Mouse (Mus musculus): Measurements from ENCODE around the gene Soga1.

Gene Soga1

DNA sequence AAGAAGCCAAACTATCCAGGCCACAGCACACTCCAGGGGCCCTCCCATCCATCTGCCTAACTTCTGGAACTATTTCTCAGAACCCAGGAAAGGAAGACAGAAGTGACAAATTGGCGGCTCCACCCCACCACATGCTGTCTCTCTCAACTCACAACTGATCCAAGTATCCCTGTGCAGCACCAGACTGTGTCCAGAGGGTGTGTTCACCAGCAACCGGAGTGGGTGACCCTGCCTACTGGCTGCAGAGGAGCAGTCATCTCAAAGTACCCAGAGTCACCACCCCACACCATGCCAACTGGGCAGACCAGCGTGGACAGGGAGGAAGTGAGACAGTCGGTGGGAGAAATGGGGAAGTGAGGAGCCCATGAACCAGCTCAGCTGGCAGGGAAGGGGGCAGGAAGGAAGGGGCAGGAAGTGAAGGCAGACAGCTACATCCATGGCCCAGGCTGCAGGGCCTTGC, 15.8 kb downstream of the Soga1 start:
- DNase-seq (ENCODE audit: low spot score in 2 of 2) = no peak

DNA sequence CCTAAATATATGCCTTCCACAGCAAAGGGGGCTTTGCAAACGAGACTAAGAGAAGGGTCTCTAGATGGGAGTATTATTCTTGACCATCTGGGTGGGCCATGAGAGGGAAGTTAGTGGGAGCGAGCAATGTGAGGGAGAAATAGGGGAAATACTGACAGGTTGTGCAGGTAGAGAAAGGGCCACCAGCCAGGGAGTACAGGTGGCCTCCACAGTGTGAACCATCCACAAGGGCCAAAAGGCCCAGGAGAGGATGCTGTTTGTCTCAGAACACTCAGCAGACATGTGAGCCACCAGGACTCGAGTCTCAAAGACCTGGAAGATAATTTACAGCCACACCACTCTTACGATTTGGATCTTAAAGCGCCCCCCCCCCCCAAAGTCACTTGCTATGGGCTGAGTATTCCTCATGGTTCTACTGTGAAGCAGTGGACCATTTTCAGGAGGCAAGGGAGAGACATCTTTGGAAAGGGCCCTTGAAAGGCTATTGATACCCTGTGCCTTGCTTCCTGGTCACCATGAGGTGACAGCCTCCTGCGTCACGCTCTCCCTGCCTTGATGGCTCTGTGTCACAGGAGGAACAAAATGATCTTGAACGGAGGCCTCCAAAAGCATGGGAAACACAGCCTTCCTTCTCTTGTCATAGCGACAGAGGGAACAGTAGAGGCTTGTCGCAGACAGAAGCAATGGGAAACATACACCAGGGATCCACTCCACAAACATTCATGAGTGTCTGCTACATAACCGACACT, 18.3 kb downstream of the Soga1 start:
- DNase-seq (ENCODE audit: low spot score in 2 of 2) = no peak

DNA sequence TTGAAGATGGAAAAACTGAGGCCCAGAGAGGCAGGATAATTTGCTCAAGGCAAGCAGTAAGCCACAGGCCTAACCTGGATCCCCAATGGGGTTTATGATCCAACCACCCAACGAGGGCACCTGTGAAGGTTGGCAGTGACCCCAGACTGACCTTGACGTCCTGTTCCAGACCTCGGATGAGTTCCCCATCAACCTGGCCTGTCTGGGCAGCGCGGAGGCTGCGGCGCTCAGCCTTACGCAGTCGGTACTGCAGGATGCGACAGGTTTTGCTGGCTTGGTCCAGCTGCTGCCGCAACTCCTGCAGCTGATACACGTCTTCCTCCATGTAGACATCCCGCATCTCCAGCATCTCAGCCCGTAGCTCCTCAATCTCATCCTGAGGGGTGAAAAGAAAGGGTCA, 19.0 kb downstream of the Soga1 start:
- DNase-seq (ENCODE audit: low spot score in 2 of 2) = no peak

DNA sequence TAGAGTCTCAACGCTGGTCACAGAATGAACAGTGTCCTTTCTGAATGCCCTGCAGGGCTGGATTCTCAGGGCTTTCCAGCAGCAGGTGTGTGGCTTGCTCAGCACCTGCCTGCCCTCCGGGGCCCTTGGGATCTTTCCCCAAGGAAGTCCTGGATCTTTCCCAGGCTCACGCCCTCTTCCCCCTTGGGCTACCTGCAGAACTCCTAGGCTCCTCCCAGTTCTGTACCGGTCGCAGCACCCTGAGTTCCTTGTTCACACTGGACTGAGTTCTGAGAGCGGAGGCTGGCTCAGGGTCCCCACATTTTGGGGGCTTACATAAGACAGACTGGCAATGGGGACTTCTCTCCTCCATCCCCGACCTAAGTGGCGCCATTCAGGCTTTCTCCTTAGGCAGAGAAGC, 19.9 kb downstream of the Soga1 start:
- no peak for DNase-seq (ENCODE audit: low spot score in 2 of 2)

DNA sequence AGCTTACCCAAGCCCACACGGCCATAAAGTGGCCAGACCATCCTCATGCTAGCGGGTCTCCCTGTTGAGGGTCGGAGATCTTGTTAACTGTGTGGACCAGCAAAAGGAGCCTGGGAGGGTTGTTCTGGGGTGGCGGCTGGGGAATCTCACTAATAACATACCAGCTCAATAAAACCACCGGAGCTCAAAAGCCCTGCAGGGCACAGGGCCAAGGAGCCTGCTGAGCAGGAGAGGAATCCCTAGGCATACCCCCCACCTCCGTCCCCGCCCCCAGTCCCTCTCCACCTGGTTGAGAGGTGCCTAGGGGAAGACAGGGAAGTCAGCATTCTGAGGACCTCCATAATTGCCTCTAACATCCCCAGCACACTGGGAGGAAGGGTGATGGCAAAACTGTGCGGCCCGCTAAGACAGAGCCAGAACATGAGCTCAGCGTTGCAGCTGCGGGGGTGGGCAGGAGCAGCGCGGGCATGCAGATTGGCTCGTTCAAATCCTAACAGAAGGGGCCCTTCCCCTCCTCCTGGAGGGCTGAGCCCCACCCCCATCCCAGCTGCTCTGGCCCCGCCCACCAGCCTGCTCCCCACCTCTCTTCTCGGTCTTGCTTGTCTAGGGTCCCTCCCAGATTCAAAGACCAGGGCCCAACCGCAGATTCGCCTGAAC, 20.6 kb downstream of the Soga1 start:
- DNase-seq (ENCODE audit: low spot score in 2 of 2) = peak; percentile 75 to 76

DNA sequence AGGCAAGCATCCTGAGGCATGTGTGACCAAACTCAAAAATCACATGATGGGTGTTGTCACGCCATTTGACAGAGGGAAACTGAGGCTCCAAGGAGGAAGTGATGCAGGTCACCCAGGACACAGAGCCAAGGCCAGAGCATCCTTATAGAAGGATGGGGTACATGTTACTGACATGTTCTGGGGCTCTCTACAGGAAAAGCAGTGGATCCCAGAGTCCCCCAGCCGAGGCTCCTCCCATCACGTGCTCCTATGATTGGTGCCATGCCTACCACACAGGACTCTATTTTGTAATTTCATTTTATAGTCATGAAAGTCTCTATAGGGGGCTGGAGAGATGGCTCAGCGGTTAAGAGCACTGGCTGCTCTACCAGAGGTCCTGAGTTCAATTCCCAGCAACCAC, 21.3 kb downstream of the Soga1 start:
- DNase-seq (ENCODE audit: low spot score in 2 of 2) = no peak

DNA sequence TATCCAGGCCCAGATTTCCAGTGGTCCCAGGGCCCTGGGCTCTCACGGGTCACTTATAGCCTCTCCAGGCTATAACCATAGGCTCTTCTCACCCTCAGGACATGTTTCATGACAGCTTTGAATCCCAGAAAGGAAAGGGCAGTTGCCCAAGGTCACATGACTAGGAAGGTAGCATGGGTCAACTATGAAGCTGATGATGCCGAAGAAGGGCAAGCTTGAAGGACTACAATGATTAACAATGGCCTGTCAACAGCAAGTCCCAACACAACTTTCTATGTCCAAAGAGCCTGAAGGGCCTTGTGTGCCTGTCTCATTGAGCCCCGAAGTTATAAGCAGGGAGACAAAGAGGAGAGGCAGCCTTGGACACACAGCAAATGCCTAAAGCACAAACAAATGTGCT, 21.9 kb downstream of the Soga1 start:
- no peak for DNase-seq (ENCODE audit: low spot score in 2 of 2)

DNA sequence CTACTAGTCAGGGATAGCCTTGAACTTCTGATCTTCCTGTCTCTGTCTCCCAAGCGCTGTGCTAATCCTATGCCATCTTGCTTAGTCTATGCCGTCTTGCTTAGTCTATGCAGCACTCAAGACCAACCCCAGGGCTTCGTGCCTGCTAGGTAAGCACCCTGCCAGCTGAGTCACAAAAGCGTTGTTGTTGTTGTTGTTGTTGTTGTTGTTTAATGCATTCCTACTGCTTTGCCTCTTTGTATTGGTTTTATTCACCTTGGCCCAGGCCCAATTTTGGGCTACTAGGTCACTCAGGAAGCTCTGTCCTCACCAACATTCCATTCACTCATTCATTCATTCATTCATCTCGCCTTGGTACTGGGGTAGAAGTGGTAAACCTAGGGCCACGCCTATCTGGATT, 23.3 kb downstream of the Soga1 start:
- DNase-seq (ENCODE audit: low spot score in 2 of 2) = no peak

DNA sequence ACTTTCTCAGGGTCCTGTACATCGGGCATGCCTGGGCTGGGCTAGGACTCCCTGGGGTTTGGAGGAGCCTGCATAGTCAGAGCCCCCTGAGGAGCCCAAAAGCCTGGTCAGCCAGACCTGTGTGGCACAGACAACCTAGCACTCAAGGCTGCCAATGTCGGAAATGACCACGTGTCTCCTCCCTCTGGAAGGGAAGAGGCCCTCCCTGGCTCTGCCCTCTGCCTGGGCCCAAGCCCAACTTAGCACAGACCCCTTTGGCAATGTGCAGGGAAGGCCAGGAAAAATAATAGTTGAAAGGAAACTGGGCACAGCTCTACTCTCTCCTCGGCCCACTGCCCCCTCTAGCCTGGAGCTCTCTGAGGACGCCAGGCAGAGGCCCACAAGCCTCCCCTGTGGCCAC, 24.2 kb downstream of the Soga1 start:
- no peak for DNase-seq (ENCODE audit: low spot score in 2 of 2)

DNA sequence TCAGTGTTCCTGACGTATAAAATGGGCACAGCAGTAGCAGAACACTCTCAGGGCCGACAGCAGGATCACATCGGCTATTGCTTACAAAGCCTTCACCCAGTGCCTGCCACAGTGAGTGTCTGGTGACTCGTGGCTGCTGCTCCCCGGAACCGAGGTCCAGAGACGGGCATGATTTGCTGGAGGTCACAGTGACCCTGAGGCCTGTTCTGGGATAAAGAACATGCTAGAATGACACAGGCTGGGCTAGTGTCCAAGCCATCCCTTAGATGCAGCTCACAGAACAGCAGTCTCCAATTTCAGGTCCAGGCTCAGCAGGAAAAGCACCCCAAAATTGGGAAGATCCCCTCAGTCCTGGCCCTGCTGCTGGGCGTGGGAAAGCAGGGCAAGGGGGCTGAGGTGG, 24.8 kb downstream of the Soga1 start:
- DNase-seq (ENCODE audit: low spot score in 2 of 2) = no peak

DNA sequence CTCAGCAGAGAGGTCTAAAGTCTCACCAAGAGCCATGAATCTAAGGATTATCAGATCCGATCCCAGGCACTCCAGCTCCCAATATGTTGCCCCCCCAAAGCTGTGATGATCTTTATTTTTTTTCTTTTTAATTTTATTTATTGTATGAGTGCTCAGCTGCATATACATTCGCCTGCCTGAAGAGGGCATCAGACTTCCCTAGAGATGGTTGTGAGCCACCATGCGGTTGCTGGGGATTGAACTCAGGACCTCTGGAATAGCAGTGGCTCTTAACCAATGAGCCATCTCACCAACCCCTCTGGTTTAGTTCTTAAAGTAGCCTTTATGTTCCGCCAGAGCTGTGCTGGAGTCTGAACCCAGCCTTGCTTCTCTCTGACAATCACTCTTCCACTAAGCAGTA, 25.3 kb downstream of the Soga1 start:
- DNase-seq (ENCODE audit: low spot score in 2 of 2) = no peak

DNA sequence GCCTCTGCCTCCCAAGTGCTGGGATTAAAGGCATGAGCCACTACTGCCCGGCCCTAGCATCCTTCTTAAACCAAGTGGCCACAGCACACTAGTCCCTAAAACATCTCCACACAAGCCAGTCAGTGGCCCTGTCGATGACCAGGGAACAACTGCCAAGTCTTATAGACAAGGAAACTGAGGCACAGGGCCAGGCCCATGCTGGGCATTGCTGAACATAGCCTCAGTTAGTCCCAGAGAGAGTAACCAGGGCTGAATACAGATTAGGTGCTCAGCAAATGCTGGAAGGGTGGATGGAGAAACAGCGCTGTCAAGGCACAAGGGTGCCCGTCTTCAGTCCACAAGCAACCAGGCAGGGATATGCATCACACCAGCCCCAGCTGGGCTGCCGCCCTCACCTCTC, 25.9 kb downstream of the Soga1 start:
- no peak for DNase-seq (ENCODE audit: low spot score in 2 of 2)

DNA sequence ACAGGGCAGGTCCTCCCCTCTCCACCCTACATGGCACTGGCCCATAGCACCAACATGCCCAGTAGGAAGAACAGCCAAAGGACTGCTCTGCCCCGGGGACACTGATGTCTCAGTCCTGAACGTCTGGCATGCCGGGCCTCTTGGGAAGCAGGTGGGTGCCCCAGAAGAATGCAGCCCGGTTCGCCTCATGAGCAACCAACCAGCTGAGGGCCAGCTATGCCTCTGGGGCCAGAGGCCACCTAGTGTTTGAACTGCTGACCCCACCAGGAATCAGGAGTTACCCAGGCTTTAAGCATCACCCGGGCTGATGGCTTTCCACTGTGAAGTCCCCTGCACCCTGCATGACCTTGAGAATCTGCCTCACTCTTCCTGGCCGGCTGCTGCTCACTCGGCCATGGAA, 26.6 kb downstream of the Soga1 start:
- DNase-seq (ENCODE audit: low spot score in 2 of 2) = no peak

DNA sequence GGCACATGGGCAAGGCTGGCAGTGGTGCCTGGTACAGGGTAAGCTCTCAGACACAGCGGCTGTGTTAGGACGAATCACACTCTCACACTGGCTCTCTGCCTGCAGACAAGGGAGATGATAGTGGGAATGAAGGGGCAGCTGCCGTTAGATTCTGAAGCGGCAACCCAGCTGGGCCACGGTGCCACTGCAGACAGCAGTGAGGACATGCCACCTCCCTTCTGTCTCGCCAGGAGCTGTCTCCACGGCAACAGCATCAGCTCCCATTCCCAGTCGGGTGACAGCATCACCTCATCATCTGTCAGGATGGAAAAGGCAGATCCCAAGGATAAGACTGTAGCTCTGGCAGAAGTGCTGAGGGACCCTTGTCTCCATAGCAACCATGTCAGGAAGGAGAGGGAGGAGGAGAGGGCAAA, 29.2 kb downstream of the Soga1 start:
- no peak for DNase-seq (ENCODE audit: low spot score in 2 of 2)

DNA sequence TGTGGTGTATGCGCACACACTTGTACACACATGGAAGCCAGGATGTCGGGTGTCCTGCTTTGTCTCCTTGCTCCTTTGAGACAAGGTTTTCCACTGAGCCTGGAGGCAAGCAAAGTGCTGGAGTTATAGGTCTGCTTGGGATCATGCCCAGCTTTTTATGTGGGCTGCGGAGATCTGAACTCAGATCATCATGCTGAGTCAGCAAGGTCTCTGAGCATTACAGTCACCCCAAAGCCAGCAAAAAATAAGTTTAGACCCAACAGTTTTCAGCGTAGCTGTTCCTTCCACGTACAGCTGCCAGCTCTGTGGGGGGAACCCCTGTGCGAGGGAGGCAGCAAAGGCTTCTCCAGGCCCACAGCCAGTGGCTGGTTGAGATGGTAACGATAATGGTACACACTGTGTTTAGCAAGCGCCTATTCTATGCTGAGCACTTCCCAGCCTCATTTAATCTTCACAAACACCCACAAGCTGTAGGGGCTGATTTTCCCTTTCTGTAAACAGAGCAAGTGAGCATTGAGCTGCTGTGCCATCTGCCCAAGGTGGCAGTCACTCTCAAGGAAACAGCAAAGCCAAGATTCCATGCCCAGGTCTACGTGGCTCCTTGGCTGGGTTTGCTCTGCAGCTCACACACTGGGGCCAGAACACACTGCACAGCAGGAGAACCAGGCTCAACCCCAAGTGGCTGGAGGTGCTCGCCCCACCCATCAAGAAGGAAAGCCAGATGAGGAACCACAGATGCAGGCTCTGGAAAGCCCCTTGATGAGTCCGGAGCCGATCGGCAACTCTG, 30.5 kb downstream of the Soga1 start:
- no peak for DNase-seq (ENCODE audit: low spot score in 2 of 2)

DNA sequence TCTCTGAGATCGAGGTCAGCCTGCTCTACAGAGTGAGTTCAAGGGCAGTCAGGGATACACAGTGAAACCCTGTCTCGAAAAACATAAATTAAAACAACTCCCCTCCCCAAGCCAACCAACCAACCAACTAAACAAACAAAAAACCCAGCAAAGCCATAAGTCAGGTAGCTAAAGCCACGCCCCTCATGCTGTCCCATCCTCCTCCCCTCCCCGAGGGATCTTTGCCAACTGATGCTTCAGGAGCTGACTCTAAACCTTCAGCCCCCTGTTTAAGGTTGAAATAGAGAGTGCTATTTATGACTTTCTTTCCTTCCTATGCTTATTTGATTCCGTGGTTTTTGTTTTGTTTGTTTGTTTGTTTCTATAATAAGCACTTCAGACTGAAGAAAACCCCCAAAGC, 32.1 kb downstream of the Soga1 start:
- no peak for DNase-seq (ENCODE audit: low spot score in 2 of 2)

DNA sequence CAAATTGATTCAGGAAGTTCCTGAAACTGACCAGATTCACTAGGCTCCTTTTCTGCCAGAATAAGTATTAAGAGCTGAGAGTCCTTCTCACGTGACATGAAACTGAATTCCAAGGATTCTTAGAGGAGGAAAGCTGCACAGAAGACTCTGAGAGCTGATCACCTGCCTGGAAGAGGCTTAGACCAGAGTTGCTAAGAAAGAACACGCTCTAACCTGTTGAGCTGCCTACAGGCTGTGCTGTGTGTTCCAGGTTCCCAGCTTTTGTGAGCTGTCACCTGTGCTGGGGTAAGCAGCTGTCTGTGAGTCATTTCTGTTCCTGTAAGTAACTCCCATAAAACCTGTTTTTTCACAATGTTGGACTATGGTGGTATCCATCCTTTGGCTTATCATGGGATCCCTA, 33.1 kb downstream of the Soga1 start:
- no peak for DNase-seq (ENCODE audit: low spot score in 2 of 2)

DNA sequence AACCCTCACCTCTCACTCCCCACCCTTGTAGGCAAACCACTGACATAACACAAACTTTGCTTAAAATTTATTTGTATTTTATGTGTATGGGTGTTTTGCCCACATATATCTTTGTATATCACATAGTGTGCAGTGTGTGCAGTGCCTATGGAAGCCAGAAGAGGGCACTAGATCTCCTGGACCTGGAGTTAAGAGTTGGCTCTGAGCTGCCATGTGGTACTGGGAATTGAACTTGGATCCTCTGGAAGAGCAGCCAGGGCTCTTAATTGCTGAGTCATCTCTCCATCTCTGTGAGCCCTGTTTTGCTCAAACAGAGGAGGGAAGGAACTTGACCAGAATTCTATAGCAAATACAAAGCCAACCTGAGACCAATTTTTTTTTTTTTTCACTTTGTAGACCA, 35.1 kb downstream of the Soga1 start:
- DNase-seq (ENCODE audit: low spot score in 2 of 2) = no peak

DNA sequence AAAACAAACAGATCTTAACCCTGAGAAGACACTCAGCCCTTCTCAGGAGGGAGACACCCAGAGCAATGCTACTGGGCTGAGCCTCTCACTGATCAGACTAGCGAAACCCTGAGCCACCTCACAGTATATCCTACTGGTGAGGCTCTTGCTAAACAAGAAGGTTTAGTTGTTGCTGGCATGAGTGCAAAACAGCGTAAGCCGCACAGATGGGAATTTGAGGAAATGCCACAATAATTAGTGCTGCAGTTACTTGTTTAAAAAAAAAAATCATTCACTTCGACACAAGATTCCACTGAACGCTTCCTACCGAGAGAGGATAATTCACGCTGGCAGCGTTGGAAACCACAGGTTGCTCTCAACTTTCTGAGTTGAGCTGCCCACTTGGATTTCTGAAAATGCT, 35.5 kb downstream of the Soga1 start:
- no peak for DNase-seq (ENCODE audit: low spot score in 2 of 2)

DNA sequence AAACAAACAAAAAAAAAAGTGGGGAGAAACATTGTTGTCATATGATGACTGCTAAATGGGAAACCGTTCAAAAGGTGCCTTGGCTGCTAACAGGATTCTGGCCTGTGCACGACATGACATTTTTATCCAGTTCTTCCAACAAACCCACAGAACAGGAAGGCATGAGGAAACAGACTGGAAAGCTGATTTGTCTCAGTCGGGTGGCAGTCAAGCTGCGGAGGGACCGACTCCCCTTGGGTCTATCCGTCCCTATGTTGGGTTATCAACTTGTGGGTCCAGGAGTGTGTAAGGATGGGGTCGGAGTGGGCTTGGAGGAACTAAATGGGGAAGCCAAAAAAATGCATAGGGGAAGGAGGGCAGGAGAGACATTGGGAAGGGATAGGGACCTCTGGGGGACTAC, 37.6 kb downstream of the Soga1 start:
- no peak for DNase-seq (ENCODE audit: low spot score in 2 of 2)

DNA sequence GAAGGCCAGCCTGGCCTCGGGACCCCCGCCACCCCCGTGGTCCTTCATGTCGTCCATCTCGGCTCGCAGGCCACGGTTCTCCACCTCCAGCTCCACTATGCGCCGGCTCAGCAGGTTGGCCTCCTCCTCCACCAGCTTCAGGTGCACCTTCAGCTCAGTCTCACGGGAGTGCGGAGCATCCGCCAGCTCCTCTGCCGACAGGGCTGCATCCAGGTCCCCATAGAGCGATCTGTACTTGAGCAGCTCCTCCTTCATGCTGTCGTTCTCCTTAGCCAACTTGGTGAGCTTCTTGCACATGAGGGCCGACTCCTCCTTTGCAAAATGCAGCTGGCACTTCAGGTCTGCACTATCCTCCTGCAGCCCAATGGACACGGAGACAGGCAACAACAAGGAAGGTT, 38.4 kb downstream of the Soga1 start:
- no peak for DNase-seq (ENCODE audit: low spot score in 2 of 2)

DNA sequence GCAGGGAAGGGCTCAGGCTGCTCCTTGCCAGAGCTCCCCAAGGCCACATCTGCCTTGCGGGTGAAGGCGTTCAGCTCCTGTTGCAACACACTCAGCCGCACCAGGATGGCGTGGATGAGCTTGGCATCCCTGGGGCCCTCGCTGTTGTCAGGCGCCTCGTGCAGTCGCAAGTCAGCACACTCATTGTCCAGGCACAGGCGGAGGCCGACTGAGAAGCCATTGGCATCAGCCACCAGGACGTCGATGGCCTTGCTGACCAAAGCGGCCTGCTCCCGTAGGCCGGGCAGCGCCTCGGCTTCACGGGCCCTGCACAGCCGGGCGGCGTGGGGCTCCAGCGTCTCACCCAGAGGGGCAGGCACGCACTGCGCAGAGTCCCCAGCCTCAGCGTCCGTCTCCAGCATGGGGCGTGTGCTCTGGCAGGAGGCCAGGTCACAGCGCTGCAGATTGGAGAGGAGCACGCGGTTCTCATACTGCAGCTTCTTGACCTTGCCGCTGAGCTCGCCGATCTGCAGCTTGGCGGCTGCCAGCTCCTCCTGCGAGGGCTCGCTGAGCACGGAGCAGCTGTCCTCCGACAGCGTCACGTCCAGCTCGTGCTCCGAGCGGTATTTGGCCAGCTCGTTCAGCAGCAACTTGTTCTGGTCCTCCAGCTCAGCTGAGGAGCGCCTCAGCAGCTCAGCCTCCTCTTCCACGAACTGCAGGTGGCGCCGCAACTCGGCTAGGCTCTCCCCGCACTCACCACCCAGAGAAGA, 39.0 kb downstream of the Soga1 start:
- no peak for DNase-seq (ENCODE audit: low spot score in 2 of 2)

All from thymus, postnatal 10 days (tissue).